ENCODE assay signal across 10 mouse cellular contexts in the genomic region with DNA sequence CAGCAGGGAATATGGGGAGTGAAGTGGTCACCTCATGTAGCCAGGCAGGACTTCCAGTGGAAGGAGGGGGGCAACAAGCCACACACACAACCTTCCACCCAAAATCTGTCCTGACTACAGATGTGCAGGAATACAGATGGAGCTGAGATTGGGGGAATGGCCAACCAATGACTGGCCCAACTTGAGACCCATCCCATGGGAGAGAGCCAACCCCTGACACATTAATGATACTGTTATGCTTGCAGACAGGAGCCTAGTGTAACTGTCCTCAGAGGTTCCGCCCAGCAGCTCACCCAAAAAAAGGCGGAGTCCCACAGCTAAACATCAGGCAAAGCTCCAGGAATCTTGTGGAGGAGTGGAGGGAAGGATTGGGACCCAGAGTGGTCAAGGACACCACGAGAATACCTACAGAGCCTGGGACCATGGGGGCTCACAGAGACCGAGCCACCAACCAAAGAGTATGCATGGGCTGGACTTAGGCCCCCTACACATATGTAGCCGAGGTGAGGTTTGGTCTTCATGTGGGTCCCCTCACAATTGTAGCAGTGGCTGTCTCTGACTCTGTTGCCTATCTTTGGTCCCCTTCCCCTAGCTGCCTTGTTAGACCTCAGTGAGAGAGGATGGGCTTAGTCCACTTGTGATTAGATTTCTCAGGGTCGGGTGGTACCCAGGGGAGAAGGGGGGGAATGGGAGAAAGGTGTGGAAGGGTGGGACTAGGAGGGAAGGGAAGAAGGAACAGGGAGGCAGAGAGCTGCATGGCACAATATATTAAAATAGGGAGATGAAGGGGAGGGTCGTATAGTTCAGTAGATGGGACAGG. TPM values are rescaled to one million over a fixed set of nuclear protein-coding genes. Genes with fewer than 3 reads are reported as not detected.
DNase-seq lines count a peak whose midpoint lies in the region; ATAC-seq lines count a peak whose summit lies in the region.
"Had no signal": no experiment of that assay in that cellular context is flagged by ENCODE, and none has a peak within 500 bp of the region (broad histone marks: within the 10 kb centered on the region; RNA-seq: fewer than 3 reads in every experiment).

No protein-coding gene starts in this region.

- intact Hi-C loops in heart, postnatal 36 days (cut with DNase I): no loop called here
- intact Hi-C loops in gastrocnemius, postnatal 14 days (cut with DNase I; ENCODE audit: low total_unique reads): loop anchor here (2.0 kb wide), 1 partner anchor 92 kb away; no protein-coding TSS in a partner anchor

- no peak for DNase-seq in heart, postnatal 36 days
- no peak for DNase-seq in gastrocnemius, postnatal 14 days
- no peak for DNase-seq in right cerebral cortex, adult 2 months (ENCODE audit: low spot score in 2 of 2)
- no peak for DNase-seq in adrenal gland, adult 2 months

- no peaks in the 10 kb centered on the region for H3K9me3 ChIP-seq in heart, embryonic 14.5 days (ENCODE audit: control insufficient read depth, low read length)
- no peaks in the 10 kb centered on the region for H3K9me3 ChIP-seq in embryonic facial prominence, embryonic 13.5 days
- H3K9me3 ChIP-seq in hindbrain, embryonic 16.5 days (ENCODE audit: control insufficient read depth, low read length): no peaks in the 10 kb centered on the region
- no peaks in the 10 kb centered on the region for H3K9me3 ChIP-seq in midbrain, embryonic 15.5 days

- no peak overlapping the region for H3K27ac ChIP-seq in heart, embryonic 14.5 days (replicated peaks in 1 of 2; ENCODE audit: control insufficient read depth in 1 of 2, insufficient read depth in 1 of 2, low read depth in 2 of 2, low read length in 2 of 2)
- H3K27ac ChIP-seq in embryonic facial prominence, embryonic 13.5 days: no peak overlapping the region
- no peak overlapping the region for H3K27ac ChIP-seq in hindbrain, embryonic 16.5 days (ENCODE audit: low read depth, low read length)
- H3K27ac ChIP-seq in midbrain, embryonic 15.5 days: no peak overlapping the region

- H3K4me2 ChIP-seq in heart, embryonic 14.5 days (ENCODE audit: low read length): peak overlapping the region; percentile 60
- H3K4me2 ChIP-seq in embryonic facial prominence, embryonic 13.5 days: peak overlapping the region; percentile 59
- H3K4me2 ChIP-seq in hindbrain, embryonic 16.5 days (ENCODE audit: low read length): peak overlapping the region; percentile 58
- H3K4me2 ChIP-seq in midbrain, embryonic 15.5 days: peak overlapping the region; percentile 49; the same call in 1 of the 2 replicates

- peak overlapping the region; percentile 34; the same call in 1 of the 2 replicates for H3K9ac ChIP-seq in heart, embryonic 14.5 days (ENCODE audit: low read length)
- 0 out of 2 replicates have a peak overlapping the region, but pooled peaks have one; percentile 46 for H3K9ac ChIP-seq in embryonic facial prominence, embryonic 13.5 days
- H3K9ac ChIP-seq in hindbrain, embryonic 16.5 days (ENCODE audit: low read depth, low read length): no peak overlapping the region
- no peak overlapping the region for H3K9ac ChIP-seq in midbrain, embryonic 15.5 days

- H3K27me3 ChIP-seq in heart, embryonic 14.5 days (ENCODE audit: control insufficient read depth, insufficient read depth, low read length): no peaks in the 10 kb centered on the region
- peaks cover 18% of the 10 kb centered on the region for H3K27me3 ChIP-seq in embryonic facial prominence, embryonic 13.5 days
- 0 out of 2 replicates have a peak, but pooled peaks cover 2% of the 10 kb centered on the region for H3K27me3 ChIP-seq in hindbrain, embryonic 16.5 days (replicated peaks; ENCODE audit: control insufficient read depth, insufficient read depth, low read length)
- peaks cover 8% of the 10 kb centered on the region; the same call in 1 of the 2 replicates for H3K27me3 ChIP-seq in midbrain, embryonic 15.5 days (replicated peaks)

- no peaks in the 10 kb centered on the region for H3K36me3 ChIP-seq in heart, embryonic 14.5 days (ENCODE audit: control insufficient read depth, insufficient read depth, low read length)
- no peaks in the 10 kb centered on the region for H3K36me3 ChIP-seq in embryonic facial prominence, embryonic 13.5 days
- no peaks in the 10 kb centered on the region for H3K36me3 ChIP-seq in hindbrain, embryonic 16.5 days (ENCODE audit: control insufficient read depth, insufficient read depth, low read length)
- H3K36me3 ChIP-seq in midbrain, embryonic 15.5 days (replicated peaks): no peaks in the 10 kb centered on the region

- 44% methylated on average over 7 of the region's 7 CpGs for WGBS in heart, embryonic 14.5 days
- WGBS in embryonic facial prominence, embryonic 13.5 days: 57% methylated on average over 7 of the region's 7 CpGs
- 68% methylated on average over 7 of the region's 7 CpGs for WGBS in hindbrain, embryonic 16.5 days
- WGBS in midbrain, embryonic 15.5 days: 69% methylated on average over 7 of the region's 7 CpGs

- peaks cover 2 to 4% of the 10 kb centered on the region in 2 experiments; a peak in 1 of 4 replicates for H3K4me1 ChIP-seq in heart, embryonic 14.5 days (ENCODE audit: control insufficient read depth in 2 of 2, insufficient read depth in 2 of 2, low read length in 2 of 2)
- H3K4me1 ChIP-seq in embryonic facial prominence, embryonic 13.5 days: 0 out of 2 replicates have a peak, but pooled peaks cover 4% of the 10 kb centered on the region
- no peaks in the 10 kb centered on the region for H3K4me1 ChIP-seq in hindbrain, embryonic 16.5 days (ENCODE audit: control insufficient read depth, insufficient read depth, low read depth, low read length)
- H3K4me1 ChIP-seq in midbrain, embryonic 15.5 days: peaks cover 3% of the 10 kb centered on the region; the same call in 1 of the 2 replicates

- H3K4me3 ChIP-seq in heart, embryonic 14.5 days (ENCODE audit: control insufficient read depth in 1 of 2, insufficient read depth in 1 of 2, low read depth in 1 of 2, low read length in 2 of 2): peak overlapping the region in 1 of 2 experiments; percentile 34; a peak in 2 of 4 replicates
- peak overlapping the region; percentile 34 for H3K4me3 ChIP-seq in embryonic facial prominence, embryonic 13.5 days
- H3K4me3 ChIP-seq in hindbrain, embryonic 16.5 days (ENCODE audit: low read length): no peak overlapping the region
- H3K4me3 ChIP-seq in midbrain, embryonic 15.5 days: peak overlapping the region; percentile 25; the same call in 1 of the 2 replicates

- ATAC-seq in heart, embryonic 14.5 days (ENCODE audit: insufficient number of reproducible peaks, insufficient read depth, low FRiP score, low read depth): 0 out of 2 replicates have a peak, but pooled peaks have one; percentile 1
- no peak for ATAC-seq in embryonic facial prominence, embryonic 13.5 days (ENCODE audit: insufficient number of reproducible peaks, insufficient read depth, low FRiP score, low TSS enrichment, low read depth)
- ATAC-seq in hindbrain, embryonic 16.5 days: 0 out of 2 replicates have a peak, but pooled peaks have one; percentile 35
- peak; percentile 48; the same call in 1 of the 2 replicates for ATAC-seq in midbrain, embryonic 15.5 days (replicated peaks)

RNA-seq across cellular contexts. Expression of a gene that starts 39.9 kb away (rescaled TPM):
- 0.30 and 0.46 TPM in 2 replicates for polyA plus RNA-seq in heart, embryonic 14.5 days (2014; fragmentation: Nextera tagmentation; extraction: Ambion mirVana)
- total RNA-seq in heart, postnatal 36 days (2021): not detected
- 0.24 and 0.26 TPM in 2 replicates for polyA plus RNA-seq in embryonic facial prominence, embryonic 13.5 days (2015; fragmentation: Nextera tagmentation; extraction: Ambion mirVana)
- polyA plus RNA-seq in hindbrain, embryonic 16.5 days (2015; fragmentation: Nextera tagmentation; extraction: Ambion mirVana): 2.1 and 2.2 TPM in 2 replicates
- polyA plus RNA-seq in midbrain, embryonic 15.5 days (2015; fragmentation: Nextera tagmentation; extraction: Ambion mirVana): 1.2 and 1.3 TPM in 2 replicates
- total RNA-seq in gastrocnemius, postnatal 14 days (2021): under 1 TPM in 1 of 2 experiments, not detected in 1; 0.10 TPM
- total RNA-seq in adrenal gland, adult 2 months (2021): under 1 TPM; 0.26 to 0.55 TPM
- polyA plus RNA-seq in adrenal gland, adult 2 months (2012; rRNA removed): 0.08 and 0.11 TPM in 2 replicates
- total RNA-seq: megakaryocyte progenitor cell, adult 5-6 weeks had no signal
- polyA plus RNA-seq: small intestine, adult 2 months had no signal

RNA-seq across cellular contexts. Expression of a gene that starts 40.2 kb away (rescaled TPM):
- 8.3 and 8.4 TPM in 2 replicates for polyA plus RNA-seq in heart, embryonic 14.5 days (2014; fragmentation: Nextera tagmentation; extraction: Ambion mirVana)
- total RNA-seq in heart, postnatal 36 days (2021): 10 to 100 TPM; 14.9 to 17.1 TPM
- 3.8 and 4.7 TPM in 2 replicates for polyA plus RNA-seq in embryonic facial prominence, embryonic 13.5 days (2015; fragmentation: Nextera tagmentation; extraction: Ambion mirVana)
- 62.6 and 73.1 TPM in 2 replicates for polyA plus RNA-seq in hindbrain, embryonic 16.5 days (2015; fragmentation: Nextera tagmentation; extraction: Ambion mirVana)
- polyA plus RNA-seq in midbrain, embryonic 15.5 days (2015; fragmentation: Nextera tagmentation; extraction: Ambion mirVana): 52.6 and 53.0 TPM in 2 replicates
- total RNA-seq in gastrocnemius, postnatal 14 days (2021): 10 to 100 TPM in 1 of 2 experiments, 1 to 10 TPM in 1; 8.6 to 13.4 TPM
- 100 to 1,000 TPM; 108 to 114 TPM for total RNA-seq in adrenal gland, adult 2 months (2021)
- polyA plus RNA-seq in adrenal gland, adult 2 months (2012; rRNA removed): 32.3 and 38.6 TPM in 2 replicates

Comparison
In these comparisons a context has a peak if more than half of its experiments do, and no peak if none do; other contexts are left out.
1. H3K9ac ChIP-seq: peak in heart, embryonic 14.5 days (single experiment) and embryonic facial prominence, embryonic 13.5 days (single experiment); none in hindbrain, embryonic 16.5 days (single experiment) and midbrain, embryonic 15.5 days (single experiment).
2. Peak in every context shown above with its lines, with median percentiles within 50 percentile points of each other: H3K4me2 ChIP-seq.